Mouse (Mus musculus): ENCODE data around the gene Cyp1b1. TPM values are rescaled to one million over a fixed set of nuclear protein-coding genes. Genes with fewer than 3 reads are reported as not detected.

The Cyp1b1 gene
- polyA plus RNA-seq, 1 experiment from 2014 or later, result 9.1 TPM

DNA sequence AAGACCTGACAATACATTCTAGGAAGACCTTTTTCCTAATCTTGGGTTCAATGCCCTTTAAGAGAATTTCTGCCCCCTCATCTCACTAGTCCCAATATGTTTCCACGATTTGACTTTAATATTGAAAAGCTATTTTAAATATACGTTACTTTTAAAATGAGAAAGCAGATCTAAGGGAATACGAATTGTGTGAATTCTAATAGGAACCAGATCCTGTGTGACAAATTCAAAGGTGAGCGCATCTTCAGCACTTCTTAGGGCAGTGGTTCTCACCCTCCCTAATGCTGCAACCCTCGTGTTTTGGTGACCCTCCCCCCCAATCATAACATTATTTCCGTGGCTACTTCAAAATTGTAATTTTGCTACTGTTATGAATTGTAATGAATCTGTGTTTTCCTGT is 2.9 kb downstream of the Cyp1b1 start:
- 0 out of 2 replicates have a peak overlapping the region, but pooled peaks have one; percentile 89 for H3K4me2 ChIP-seq (replicated peaks; ENCODE audit: low read depth, low read length)
- no peak overlapping the region for H3K9ac ChIP-seq (replicated peaks; ENCODE audit: low read depth, low read length)
- WGBS, result 33% methylated on average over 6 of the region's 6 CpGs
- no peak overlapping the region for H3K4me3 ChIP-seq (ENCODE audit: low read depth, low read length)
- H3K36me3 ChIP-seq (ENCODE audit: control insufficient read depth, insufficient read depth, low read length), result no peaks in the 10 kb centered on the region
- H3K4me1 ChIP-seq (ENCODE audit: control insufficient read depth, insufficient read depth, low read length), result peaks cover 19% of the 10 kb centered on the region
- H3K27ac ChIP-seq (ENCODE audit: low read length), result no peak overlapping the region
- no peaks in the 10 kb centered on the region for H3K9me3 ChIP-seq (ENCODE audit: control insufficient read depth, low read depth, low read length)
- no peak for ATAC-seq (ENCODE audit: insufficient number of reproducible peaks, insufficient read depth, low FRiP score, low read depth)
- peaks cover 32% of the 10 kb centered on the region for H3K27me3 ChIP-seq (ENCODE audit: control insufficient read depth, insufficient read depth, low read length)

DNA sequence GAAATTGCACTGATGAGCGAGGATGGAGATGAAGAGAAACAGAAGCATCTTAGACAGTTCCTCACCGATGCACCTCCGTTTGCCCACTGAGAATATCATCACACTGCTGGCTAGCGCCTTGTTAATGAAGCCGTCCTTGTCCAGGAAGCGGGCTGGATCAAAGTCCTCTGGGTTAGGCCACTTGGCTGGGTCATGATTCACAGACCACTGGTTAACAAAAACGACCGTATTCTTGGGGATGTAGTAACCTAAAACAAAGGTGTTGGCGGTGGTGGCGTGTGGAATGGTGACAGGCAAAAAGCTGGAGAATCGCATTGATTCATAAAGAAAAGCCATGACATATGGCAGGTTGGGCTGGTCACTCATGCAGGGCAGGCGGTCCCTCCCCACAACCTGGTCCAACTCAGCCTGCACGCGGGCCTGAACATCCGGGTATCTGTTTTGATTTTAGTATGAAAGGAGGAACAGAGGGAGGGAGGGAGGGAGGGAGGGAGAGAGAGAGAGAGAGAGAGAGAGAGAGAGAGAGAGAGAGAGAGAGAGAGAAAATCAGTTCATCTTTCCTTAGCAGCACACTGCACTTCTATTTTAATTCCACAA is 4.5 kb downstream of the Cyp1b1 start:
- no peak overlapping the region for H3K4me2 ChIP-seq (replicated peaks; ENCODE audit: low read depth, low read length)
- peaks cover 32% of the 10 kb centered on the region for H3K27me3 ChIP-seq (ENCODE audit: control insufficient read depth, insufficient read depth, low read length)
- H3K9me3 ChIP-seq (ENCODE audit: control insufficient read depth, low read depth, low read length), result no peaks in the 10 kb centered on the region
- ATAC-seq (ENCODE audit: insufficient number of reproducible peaks, insufficient read depth, low FRiP score, low read depth), result no peak
- H3K4me3 ChIP-seq (ENCODE audit: low read depth, low read length), result no peak overlapping the region
- WGBS, result 32% methylated on average over 15 of the region's 15 CpGs
- H3K36me3 ChIP-seq (ENCODE audit: control insufficient read depth, insufficient read depth, low read length), result no peaks in the 10 kb centered on the region
- no peak overlapping the region for H3K9ac ChIP-seq (replicated peaks; ENCODE audit: low read depth, low read length)
- H3K4me1 ChIP-seq (ENCODE audit: control insufficient read depth, insufficient read depth, low read length), result peaks cover 19% of the 10 kb centered on the region
- H3K27ac ChIP-seq (ENCODE audit: low read length), result no peak overlapping the region

DNA sequence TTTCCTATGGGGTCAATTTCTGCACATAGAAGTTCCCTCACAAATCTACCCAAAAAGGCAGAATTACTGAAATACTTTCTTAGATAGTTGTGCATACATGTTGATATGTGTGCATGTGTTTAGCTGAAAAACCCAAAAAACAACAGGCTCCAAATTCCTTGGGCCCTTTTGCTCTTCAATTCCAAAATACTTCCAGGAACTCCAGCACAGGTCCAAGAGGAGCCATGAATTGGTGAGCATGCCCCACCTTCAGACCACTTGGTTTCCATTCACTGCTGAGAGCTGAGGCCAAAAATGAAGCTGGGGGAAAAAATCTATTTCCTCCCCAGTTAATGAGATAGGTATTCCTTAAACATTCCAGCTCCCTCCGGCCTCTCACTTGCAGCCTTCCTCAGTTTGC is 5.1 kb downstream of the Cyp1b1 start:
- ATAC-seq (ENCODE audit: insufficient number of reproducible peaks, insufficient read depth, low FRiP score, low read depth), result no peak
- 64% methylated on average over 1 of the region's 1 CpGs for WGBS
- H3K36me3 ChIP-seq (ENCODE audit: control insufficient read depth, insufficient read depth, low read length), result no peaks in the 10 kb centered on the region
- no peak overlapping the region for H3K4me2 ChIP-seq (replicated peaks; ENCODE audit: low read depth, low read length)
- no peak overlapping the region for H3K4me3 ChIP-seq (ENCODE audit: low read depth, low read length)
- peaks cover 28% of the 10 kb centered on the region for H3K27me3 ChIP-seq (ENCODE audit: control insufficient read depth, insufficient read depth, low read length)
- no peaks in the 10 kb centered on the region for H3K9me3 ChIP-seq (ENCODE audit: control insufficient read depth, low read depth, low read length)
- H3K9ac ChIP-seq (replicated peaks; ENCODE audit: low read depth, low read length), result no peak overlapping the region
- no peak overlapping the region for H3K27ac ChIP-seq (ENCODE audit: low read length)
- H3K4me1 ChIP-seq (ENCODE audit: control insufficient read depth, insufficient read depth, low read length), result peaks cover 16% of the 10 kb centered on the region

DNA sequence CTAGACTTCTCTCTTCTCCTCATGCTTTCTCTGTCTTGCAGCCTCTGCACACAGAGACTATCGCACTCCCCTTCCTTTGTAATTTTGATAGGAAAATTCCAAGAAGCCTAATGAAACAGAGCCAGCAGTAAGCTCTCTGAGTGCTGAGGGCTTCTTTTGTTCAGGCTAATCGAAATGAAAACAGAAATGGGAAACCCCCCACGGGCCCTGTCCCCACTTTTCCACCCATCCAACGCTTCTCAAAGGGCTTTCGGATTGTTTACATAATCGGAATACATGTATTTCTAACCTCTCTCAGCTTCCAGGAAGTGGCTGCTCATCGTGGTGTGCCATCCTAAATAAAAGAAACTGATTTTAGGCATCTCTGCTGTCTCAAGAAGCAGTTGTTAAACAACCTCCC is 6.7 kb downstream of the Cyp1b1 start:
- no peak overlapping the region for H3K4me3 ChIP-seq (ENCODE audit: low read depth, low read length)
- H3K27ac ChIP-seq (ENCODE audit: low read length), result no peak overlapping the region
- H3K9me3 ChIP-seq (ENCODE audit: control insufficient read depth, low read depth, low read length), result no peaks in the 10 kb centered on the region
- no peak overlapping the region for H3K4me2 ChIP-seq (replicated peaks; ENCODE audit: low read depth, low read length)
- no peak overlapping the region for H3K9ac ChIP-seq (replicated peaks; ENCODE audit: low read depth, low read length)
- peaks cover 2% of the 10 kb centered on the region for H3K4me1 ChIP-seq (ENCODE audit: control insufficient read depth, insufficient read depth, low read length)
- H3K36me3 ChIP-seq (ENCODE audit: control insufficient read depth, insufficient read depth, low read length), result no peaks in the 10 kb centered on the region
- 20% methylated on average over 7 of the region's 7 CpGs for WGBS
- no peak for ATAC-seq (ENCODE audit: insufficient number of reproducible peaks, insufficient read depth, low FRiP score, low read depth)
- H3K27me3 ChIP-seq (ENCODE audit: control insufficient read depth, insufficient read depth, low read length), result peaks cover 14% of the 10 kb centered on the region; the same call in 1 of the 2 replicates

DNA sequence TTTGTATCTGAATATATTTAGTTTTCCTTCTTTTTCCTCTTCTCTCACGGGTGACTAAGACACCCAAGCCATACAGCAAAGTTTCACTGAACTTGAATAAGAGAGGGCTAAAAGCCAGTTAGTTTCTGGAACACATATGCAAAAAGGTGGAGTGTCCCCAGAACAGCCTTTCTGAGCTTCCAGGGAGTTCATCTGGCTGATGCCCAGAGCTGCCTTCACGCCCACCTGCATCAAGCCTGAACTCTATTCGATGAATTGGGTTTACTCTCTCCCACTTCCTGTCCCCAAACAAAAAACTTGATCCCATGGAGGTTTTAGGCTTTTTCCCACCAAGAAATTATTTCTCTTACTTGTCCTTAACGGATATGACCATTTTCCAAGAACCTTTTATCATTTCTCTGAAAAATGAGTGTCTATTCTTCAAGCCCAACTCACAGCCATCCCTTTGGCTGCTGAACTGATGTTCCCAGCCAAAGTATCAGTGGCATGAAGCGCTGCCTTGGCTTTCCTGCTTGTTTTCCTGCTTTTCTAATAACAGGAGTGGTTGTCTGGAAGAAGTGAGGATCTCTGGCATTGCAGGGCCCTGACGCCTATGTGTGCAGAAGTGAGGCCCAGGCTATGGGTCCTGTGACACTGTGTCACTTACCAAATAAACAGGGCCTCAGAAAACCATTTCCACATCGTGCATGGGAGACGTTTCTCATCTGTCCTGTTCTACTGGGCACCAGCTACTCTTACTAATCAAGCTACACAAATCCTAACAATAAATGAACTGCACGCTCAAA is 9.0 kb downstream of the Cyp1b1 start:
- H3K9me3 ChIP-seq (ENCODE audit: control insufficient read depth, low read depth, low read length), result no peaks in the 10 kb centered on the region
- H3K4me3 ChIP-seq (ENCODE audit: low read depth, low read length), result no peak overlapping the region
- no peak overlapping the region for H3K9ac ChIP-seq (replicated peaks; ENCODE audit: low read depth, low read length)
- ATAC-seq (ENCODE audit: insufficient number of reproducible peaks, insufficient read depth, low FRiP score, low read depth), result no peak
- no peak overlapping the region for H3K4me2 ChIP-seq (replicated peaks; ENCODE audit: low read depth, low read length)
- 70% methylated on average over 9 of the region's 9 CpGs for WGBS
- no peaks in the 10 kb centered on the region for H3K36me3 ChIP-seq (ENCODE audit: control insufficient read depth, insufficient read depth, low read length)
- H3K27ac ChIP-seq (ENCODE audit: low read length), result no peak overlapping the region
- H3K27me3 ChIP-seq (ENCODE audit: control insufficient read depth, insufficient read depth, low read length), result no peaks in the 10 kb centered on the region
- no peaks in the 10 kb centered on the region; the same call in 1 of the 2 replicates for H3K4me1 ChIP-seq (ENCODE audit: control insufficient read depth, insufficient read depth, low read length)

DNA sequence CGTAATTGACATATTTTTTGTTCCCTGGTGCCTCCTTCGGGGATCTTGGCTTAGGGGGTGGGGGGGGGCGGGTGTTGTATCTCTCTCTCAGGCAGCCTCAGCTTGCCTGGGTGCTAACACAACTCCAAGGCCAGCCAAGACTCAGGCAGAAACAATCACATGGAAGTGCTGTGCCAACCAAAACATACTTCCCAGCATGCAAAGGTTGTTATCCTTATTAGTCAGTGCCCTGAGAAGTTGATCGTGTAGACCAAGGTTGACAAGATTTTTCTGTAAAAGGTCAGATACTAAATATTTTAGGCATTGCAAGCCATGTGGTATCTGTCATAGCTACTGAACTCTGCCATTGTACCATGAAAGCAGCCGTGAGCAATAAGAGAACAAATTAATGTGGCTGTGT is 14.0 kb downstream of the Cyp1b1 start:
- Histone ChIP-seq H3K36me3 (ENCODE audit: control insufficient read depth, insufficient read depth, low read length) (no peaks in the 10 kb centered on the region), H3K27ac (ENCODE audit: low read length) (no peak overlapping the region), H3K4me2 (replicated peaks; ENCODE audit: low read depth, low read length) (no peak overlapping the region), H3K9me3 (ENCODE audit: control insufficient read depth, low read depth, low read length) (no peaks in the 10 kb centered on the region), H3K9ac (replicated peaks; ENCODE audit: low read depth, low read length) (no peak overlapping the region), H3K4me1 (ENCODE audit: control insufficient read depth, insufficient read depth, low read length) (no peaks in the 10 kb centered on the region), H3K4me3 (ENCODE audit: low read depth, low read length) (no peak overlapping the region), H3K27me3 (ENCODE audit: control insufficient read depth, insufficient read depth, low read length) (no peaks in the 10 kb centered on the region)
- 75% methylated on average over 5 of the region's 5 CpGs for WGBS
- no peak for ATAC-seq (ENCODE audit: insufficient number of reproducible peaks, insufficient read depth, low FRiP score, low read depth)

DNA sequence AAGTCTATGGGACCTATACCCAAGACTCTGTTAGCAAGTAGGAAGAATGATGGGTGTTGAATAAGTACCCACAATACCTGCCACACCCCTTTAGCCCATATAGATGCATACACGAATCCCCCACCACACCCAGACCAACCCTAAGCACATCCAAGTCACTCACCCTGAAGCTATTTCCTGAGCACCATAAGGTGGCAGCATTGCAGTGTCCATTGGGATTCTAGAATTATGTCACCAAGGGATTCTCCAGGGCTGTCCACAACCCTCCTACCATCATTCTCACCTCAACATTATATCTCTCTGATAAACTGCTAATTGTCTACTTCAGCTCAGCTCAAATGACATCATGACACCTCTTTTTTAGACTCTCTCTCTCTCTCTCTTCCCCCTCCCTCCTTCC is 15.7 kb downstream of the Cyp1b1 start:
- H3K4me3 ChIP-seq (ENCODE audit: low read depth, low read length), result no peak overlapping the region
- no peaks in the 10 kb centered on the region for H3K9me3 ChIP-seq (ENCODE audit: control insufficient read depth, low read depth, low read length)
- no peak overlapping the region for H3K9ac ChIP-seq (replicated peaks; ENCODE audit: low read depth, low read length)
- H3K36me3 ChIP-seq (ENCODE audit: control insufficient read depth, insufficient read depth, low read length), result no peaks in the 10 kb centered on the region
- no peak for ATAC-seq (ENCODE audit: insufficient number of reproducible peaks, insufficient read depth, low FRiP score, low read depth)
- H3K4me2 ChIP-seq (replicated peaks; ENCODE audit: low read depth, low read length), result no peak overlapping the region
- no peak overlapping the region for H3K27ac ChIP-seq (ENCODE audit: low read length)
- no peaks in the 10 kb centered on the region for H3K4me1 ChIP-seq (ENCODE audit: control insufficient read depth, insufficient read depth, low read length)
- H3K27me3 ChIP-seq (ENCODE audit: control insufficient read depth, insufficient read depth, low read length), result no peaks in the 10 kb centered on the region
- 11% methylated on average over 1 of the region's 1 CpGs for WGBS

DNA sequence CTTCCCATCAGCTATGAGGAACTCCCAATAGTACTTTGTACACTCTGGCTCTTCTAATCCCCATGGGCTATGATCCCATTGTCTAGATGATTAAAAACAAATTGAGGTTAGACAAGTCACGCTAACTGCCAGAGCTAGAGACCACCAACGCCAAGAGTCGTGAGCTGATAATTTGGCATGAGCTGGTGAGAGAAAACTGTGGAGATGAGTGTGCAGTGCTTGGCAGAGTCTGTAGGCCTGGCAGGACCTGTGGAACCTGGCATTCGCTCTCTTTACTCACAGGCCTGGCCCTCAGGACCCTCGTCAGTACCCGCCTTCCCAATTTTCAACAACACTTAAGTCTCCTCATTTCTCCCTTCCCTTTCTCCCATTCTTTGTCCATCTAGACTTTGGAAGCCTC is 19.3 kb downstream of the Cyp1b1 start:
- Histone ChIP-seq H3K4me2 (replicated peaks; ENCODE audit: low read depth, low read length) (no peak overlapping the region), H3K9me3 (ENCODE audit: control insufficient read depth, low read depth, low read length) (no peaks in the 10 kb centered on the region), H3K9ac (replicated peaks; ENCODE audit: low read depth, low read length) (no peak overlapping the region), H3K27ac (ENCODE audit: low read length) (no peak overlapping the region), H3K27me3 (ENCODE audit: control insufficient read depth, insufficient read depth, low read length) (no peaks in the 10 kb centered on the region), H3K4me1 (ENCODE audit: control insufficient read depth, insufficient read depth, low read length) (no peaks in the 10 kb centered on the region), H3K36me3 (ENCODE audit: control insufficient read depth, insufficient read depth, low read length) (no peaks in the 10 kb centered on the region), H3K4me3 (ENCODE audit: low read depth, low read length) (no peak overlapping the region)
- no peak for ATAC-seq (ENCODE audit: insufficient number of reproducible peaks, insufficient read depth, low FRiP score, low read depth)
- WGBS, result 90% methylated on average over 6 of the region's 6 CpGs

Data from stomach, embryonic 14.5 days (tissue).